Mouse (Mus musculus): Measurements from ENCODE around the gene Osbpl11. TPM values are rescaled to one million over a fixed set of nuclear protein-coding genes. Genes with fewer than 3 reads are reported as not detected.
"Not testable (repeated sequence)": the region's sequence is repeated elsewhere in the genome, so short reads cannot be mapped to it uniquely, and the experiment has no call there.

Gene Osbpl11
- 19.7 and 24.6 TPM in 2 replicates for polyA plus RNA-seq (2014; fragmentation: Nextera tagmentation; extraction: Ambion mirVana)

- DNase-seq (ENCODE audit: low spot score) (peak; percentile 97), ATAC-seq (ENCODE audit: low FRiP score) (peak; percentile 93)
- Histone ChIP-seq H3K4me2 (replicated peaks; ENCODE audit: low read depth, low read length) (peak within 1 kb of the TSS; percentile 92), H3K9me3 (ENCODE audit: control insufficient read depth, low read length) (no peaks in the 10 kb centered on the region), H3K9ac (ENCODE audit: low read depth, low read length) (peak within 1 kb of the TSS; percentile 87), H3K4me3 (ENCODE audit: low read depth, low read length) (peak within 1 kb of the TSS; percentile 86), H3K27me3 (ENCODE audit: control insufficient read depth, insufficient read depth, low read length) (no peaks in the 10 kb centered on the region), H3K27ac (ENCODE audit: low read depth, low read length) (peak within 1 kb of the TSS; percentile 79), H3K4me1 (replicated peaks; ENCODE audit: control insufficient read depth, insufficient read depth, low read length) (peaks cover 3% of the 10 kb centered on the region; the same call in 1 of the 2 replicates), H3K36me3 (ENCODE audit: control insufficient read depth, insufficient read depth, low read length) (no peaks in the 10 kb centered on the region)
- 0% methylated on average over 26 of the region's 27 CpGs for WGBS
Measured at GRCm38 (mm10) chr16:33184901-33185260, at the start of gene Osbpl11. TSS of gene Osbpl11 (plus strand) at chr16:33185071.

- ATAC-seq (ENCODE audit: low FRiP score) (no peak), DNase-seq (ENCODE audit: low spot score) (peak; percentile 22)
- H3K9me3 ChIP-seq (ENCODE audit: control insufficient read depth, low read length), result no peaks in the 10 kb centered on the region
- no peak overlapping the region for H3K27ac ChIP-seq (ENCODE audit: low read depth, low read length)
- H3K27me3 ChIP-seq (ENCODE audit: control insufficient read depth, insufficient read depth, low read length), result no peaks in the 10 kb centered on the region
- WGBS, result 66% methylated on average over 4 of the region's 4 CpGs
- H3K4me1 ChIP-seq (replicated peaks; ENCODE audit: control insufficient read depth, insufficient read depth, low read length), result no peaks in the 10 kb centered on the region
- no peak overlapping the region for H3K4me3 ChIP-seq (ENCODE audit: low read depth, low read length)
- no peak overlapping the region for H3K9ac ChIP-seq (ENCODE audit: low read depth, low read length)
- no peak overlapping the region for H3K4me2 ChIP-seq (replicated peaks; ENCODE audit: low read depth, low read length)
- H3K36me3 ChIP-seq (ENCODE audit: control insufficient read depth, insufficient read depth, low read length), result no peaks in the 10 kb centered on the region
Measured at GRCm38 (mm10) chr16:33135167-33135566, 49.7 kb upstream of the Osbpl11 start.

- 81% methylated on average over 6 of the region's 7 CpGs for WGBS
- not testable (repeated sequence) for H3K27me3 ChIP-seq (ENCODE audit: control insufficient read depth, insufficient read depth, low read length); H3K4me3 ChIP-seq (ENCODE audit: low read depth, low read length); H3K27ac ChIP-seq (ENCODE audit: low read depth, low read length); H3K36me3 ChIP-seq (ENCODE audit: control insufficient read depth, insufficient read depth, low read length); H3K9me3 ChIP-seq (ENCODE audit: control insufficient read depth, low read length); ATAC-seq (ENCODE audit: low FRiP score); H3K4me2 ChIP-seq (replicated peaks; ENCODE audit: low read depth, low read length); H3K4me1 ChIP-seq (replicated peaks; ENCODE audit: control insufficient read depth, insufficient read depth, low read length); H3K9ac ChIP-seq (ENCODE audit: low read depth, low read length); DNase-seq (ENCODE audit: low spot score)
Measured at GRCm38 (mm10) chr16:33139061-33139460, 45.8 kb upstream of the Osbpl11 start.

- Histone ChIP-seq H3K4me1 (replicated peaks; ENCODE audit: control insufficient read depth, insufficient read depth, low read length) (no peaks in the 10 kb centered on the region), H3K4me2 (replicated peaks; ENCODE audit: low read depth, low read length) (no peak overlapping the region), H3K27me3 (ENCODE audit: control insufficient read depth, insufficient read depth, low read length) (no peaks in the 10 kb centered on the region), H3K9ac (ENCODE audit: low read depth, low read length) (no peak overlapping the region), H3K9me3 (ENCODE audit: control insufficient read depth, low read length) (no peaks in the 10 kb centered on the region), H3K27ac (ENCODE audit: low read depth, low read length) (no peak overlapping the region), H3K36me3 (ENCODE audit: control insufficient read depth, insufficient read depth, low read length) (no peaks in the 10 kb centered on the region), H3K4me3 (ENCODE audit: low read depth, low read length) (no peak overlapping the region)
- WGBS, result 22% methylated on average over 3 of the region's 3 CpGs
- ATAC-seq (ENCODE audit: low FRiP score), result no peak
- no peak for DNase-seq (ENCODE audit: low spot score)
Measured at GRCm38 (mm10) chr16:33141758-33142280, 43.1 kb upstream of the Osbpl11 start.

- DNase-seq (ENCODE audit: low spot score) (no peak), ATAC-seq (ENCODE audit: low FRiP score) (no peak)
- Histone ChIP-seq H3K9ac (ENCODE audit: low read depth, low read length) (no peak overlapping the region), H3K4me1 (replicated peaks; ENCODE audit: control insufficient read depth, insufficient read depth, low read length) (no peaks in the 10 kb centered on the region), H3K27ac (ENCODE audit: low read depth, low read length) (no peak overlapping the region), H3K4me2 (replicated peaks; ENCODE audit: low read depth, low read length) (no peak overlapping the region), H3K36me3 (ENCODE audit: control insufficient read depth, insufficient read depth, low read length) (no peaks in the 10 kb centered on the region), H3K4me3 (ENCODE audit: low read depth, low read length) (no peak overlapping the region), H3K27me3 (ENCODE audit: control insufficient read depth, insufficient read depth, low read length) (no peaks in the 10 kb centered on the region), H3K9me3 (ENCODE audit: control insufficient read depth, low read length) (no peaks in the 10 kb centered on the region)
- 59% methylated on average over 2 of the region's 2 CpGs for WGBS
Measured at GRCm38 (mm10) chr16:33143452-33143851, 41.4 kb upstream of the Osbpl11 start.

- H3K9me3 ChIP-seq (ENCODE audit: control insufficient read depth, low read length), result no peaks in the 10 kb centered on the region
- no peak overlapping the region for H3K4me3 ChIP-seq (ENCODE audit: low read depth, low read length)
- WGBS, result 97% methylated on average over 3 of the region's 3 CpGs
- H3K27ac ChIP-seq (ENCODE audit: low read depth, low read length), result no peak overlapping the region
- no peaks in the 10 kb centered on the region for H3K27me3 ChIP-seq (ENCODE audit: control insufficient read depth, insufficient read depth, low read length)
- no peaks in the 10 kb centered on the region for H3K36me3 ChIP-seq (ENCODE audit: control insufficient read depth, insufficient read depth, low read length)
- no peak overlapping the region for H3K4me2 ChIP-seq (replicated peaks; ENCODE audit: low read depth, low read length)
- DNase-seq (ENCODE audit: low spot score) (no peak), ATAC-seq (ENCODE audit: low FRiP score) (no peak)
- H3K4me1 ChIP-seq (replicated peaks; ENCODE audit: control insufficient read depth, insufficient read depth, low read length), result no peaks in the 10 kb centered on the region
- H3K9ac ChIP-seq (ENCODE audit: low read depth, low read length), result no peak overlapping the region
Measured at GRCm38 (mm10) chr16:33146185-33146584, 38.7 kb upstream of the Osbpl11 start.

GRCm38 (mm10) chr16:33148135-33148534 is 36.7 kb upstream of the Osbpl11 start:
- H3K27me3 ChIP-seq (ENCODE audit: control insufficient read depth, insufficient read depth, low read length), result no peaks in the 10 kb centered on the region
- H3K9ac ChIP-seq (ENCODE audit: low read depth, low read length), result no peak overlapping the region
- H3K4me2 ChIP-seq (replicated peaks; ENCODE audit: low read depth, low read length), result no peak overlapping the region
- no peak for DNase-seq (ENCODE audit: low spot score)
- H3K9me3 ChIP-seq (ENCODE audit: control insufficient read depth, low read length), result no peaks in the 10 kb centered on the region
- no peaks in the 10 kb centered on the region for H3K4me1 ChIP-seq (replicated peaks; ENCODE audit: control insufficient read depth, insufficient read depth, low read length)
- no peak overlapping the region for H3K4me3 ChIP-seq (ENCODE audit: low read depth, low read length)
- WGBS, result 89% methylated on average over 4 of the region's 4 CpGs
- no peaks in the 10 kb centered on the region for H3K36me3 ChIP-seq (ENCODE audit: control insufficient read depth, insufficient read depth, low read length)
- no peak overlapping the region for H3K27ac ChIP-seq (ENCODE audit: low read depth, low read length)
- ATAC-seq (ENCODE audit: low FRiP score), result no peak

GRCm38 (mm10) chr16:33150875-33151274 is 34.0 kb upstream of the Osbpl11 start:
- H3K36me3 ChIP-seq (ENCODE audit: control insufficient read depth, insufficient read depth, low read length); H3K9me3 ChIP-seq (ENCODE audit: control insufficient read depth, low read length); H3K4me3 ChIP-seq (ENCODE audit: low read depth, low read length); H3K9ac ChIP-seq (ENCODE audit: low read depth, low read length); DNase-seq (ENCODE audit: low spot score); H3K27ac ChIP-seq (ENCODE audit: low read depth, low read length); H3K4me1 ChIP-seq (replicated peaks; ENCODE audit: control insufficient read depth, insufficient read depth, low read length); ATAC-seq (ENCODE audit: low FRiP score); H3K4me2 ChIP-seq (replicated peaks; ENCODE audit: low read depth, low read length); H3K27me3 ChIP-seq (ENCODE audit: control insufficient read depth, insufficient read depth, low read length): not testable (repeated sequence)
- WGBS, result 85% methylated on average over 9 of the region's 9 CpGs

- 82% methylated on average over 8 of the region's 8 CpGs for WGBS
- Histone ChIP-seq H3K36me3 (ENCODE audit: control insufficient read depth, insufficient read depth, low read length) (no peaks in the 10 kb centered on the region), H3K4me1 (replicated peaks; ENCODE audit: control insufficient read depth, insufficient read depth, low read length) (no peaks in the 10 kb centered on the region), H3K4me3 (ENCODE audit: low read depth, low read length) (no peak overlapping the region), H3K27me3 (ENCODE audit: control insufficient read depth, insufficient read depth, low read length) (no peaks in the 10 kb centered on the region), H3K9me3 (ENCODE audit: control insufficient read depth, low read length) (no peaks in the 10 kb centered on the region), H3K4me2 (replicated peaks; ENCODE audit: low read depth, low read length) (no peak overlapping the region), H3K9ac (ENCODE audit: low read depth, low read length) (no peak overlapping the region), H3K27ac (ENCODE audit: low read depth, low read length) (no peak overlapping the region)
- ATAC-seq (ENCODE audit: low FRiP score) (no peak), DNase-seq (ENCODE audit: low spot score) (no peak)
Measured at GRCm38 (mm10) chr16:33151558-33151957, 33.3 kb upstream of the Osbpl11 start.

Data from hindbrain, embryonic 11.5 days (tissue).